Mouse (Mus musculus): ENCODE measurements around the gene Barx1. TPM values are rescaled to one million over a fixed set of nuclear protein-coding genes. Genes with fewer than 3 reads are reported as not detected.

Barx1 gene
- polyA plus RNA-seq, 1 experiment from 2014 or later, result 0.33 TPM

- no peak overlapping the region for H3K27ac ChIP-seq (ENCODE audit: low read length)
- ATAC-seq (replicated peaks; ENCODE audit: extremely low read depth, insufficient read depth, low FRiP score), result no peak
- H3K9ac ChIP-seq (ENCODE audit: low read length), result no peak overlapping the region
- H3K4me3 ChIP-seq (ENCODE audit: low read length), result no peak overlapping the region
- H3K9me3 ChIP-seq (replicated peaks; ENCODE audit: control insufficient read depth, low read length), result peaks cover 7% of the 10 kb centered on the region; the same call in 1 of the 2 replicates
- 53% methylated on average over 2 of the region's 2 CpGs for WGBS
- H3K4me1 ChIP-seq (ENCODE audit: control insufficient read depth, insufficient read depth, low read length), result peaks cover 8% of the 10 kb centered on the region
- no peak overlapping the region for H3K4me2 ChIP-seq (ENCODE audit: low read depth, low read length)
- H3K36me3 ChIP-seq (ENCODE audit: control insufficient read depth, insufficient read depth), result no peaks in the 10 kb centered on the region
- no peaks in the 10 kb centered on the region for H3K27me3 ChIP-seq (ENCODE audit: control insufficient read depth, insufficient read depth, low read length)
These were observed 29.2 kb downstream of the Barx1 start for GRCm38 (mm10) chr13:48691991-48692390.

- no peak overlapping the region for H3K4me3 ChIP-seq (ENCODE audit: low read length)
- peaks cover 8% of the 10 kb centered on the region for H3K4me1 ChIP-seq (ENCODE audit: control insufficient read depth, insufficient read depth, low read length)
- peak overlapping the region; percentile 45 for H3K27ac ChIP-seq (ENCODE audit: low read length)
- H3K4me2 ChIP-seq (ENCODE audit: low read depth, low read length), result no peak overlapping the region
- H3K9ac ChIP-seq (ENCODE audit: low read length), result no peak overlapping the region
- peaks cover 7% of the 10 kb centered on the region; the same call in 1 of the 2 replicates for H3K9me3 ChIP-seq (replicated peaks; ENCODE audit: control insufficient read depth, low read length)
- H3K36me3 ChIP-seq (ENCODE audit: control insufficient read depth, insufficient read depth), result no peaks in the 10 kb centered on the region
- no peaks in the 10 kb centered on the region for H3K27me3 ChIP-seq (ENCODE audit: control insufficient read depth, insufficient read depth, low read length)
- WGBS, result 44% methylated on average over 27 of the region's 27 CpGs
- ATAC-seq (replicated peaks; ENCODE audit: extremely low read depth, insufficient read depth, low FRiP score), result peak; percentile 88
These were observed 31.6 kb downstream of the Barx1 start for GRCm38 (mm10) chr13:48694090-48695064.

GRCm38 (mm10) chr13:48706385-48706951 lies 43.7 kb downstream of the Barx1 start:
- Histone ChIP-seq H3K9ac (ENCODE audit: low read length) (peak overlapping the region; percentile 64), H3K4me2 (ENCODE audit: low read depth, low read length) (peak overlapping the region; percentile 69), H3K36me3 (ENCODE audit: control insufficient read depth, insufficient read depth) (no peaks in the 10 kb centered on the region), H3K4me1 (ENCODE audit: control insufficient read depth, insufficient read depth, low read length) (peaks cover 3% of the 10 kb centered on the region; the same call in 1 of the 2 replicates), H3K4me3 (ENCODE audit: low read length) (peak overlapping the region; percentile 56), H3K27me3 (ENCODE audit: control insufficient read depth, insufficient read depth, low read length) (no peaks in the 10 kb centered on the region; the same call in 1 of the 2 replicates), H3K9me3 (replicated peaks; ENCODE audit: control insufficient read depth, low read length) (no peaks in the 10 kb centered on the region), H3K27ac (ENCODE audit: low read length) (no peak overlapping the region)
- ATAC-seq (replicated peaks; ENCODE audit: extremely low read depth, insufficient read depth, low FRiP score), result peak; percentile 67
- WGBS, result 5% methylated on average over 16 of the region's 21 CpGs

- H3K9ac ChIP-seq (ENCODE audit: low read length), result no peak overlapping the region
- no peaks in the 10 kb centered on the region; the same call in 1 of the 2 replicates for H3K27me3 ChIP-seq (ENCODE audit: control insufficient read depth, insufficient read depth, low read length)
- WGBS, result 56% methylated on average over 2 of the region's 2 CpGs
These were observed 49.9 kb downstream of the Barx1 start for GRCm38 (mm10) chr13:48712675-48713074.

GRCm38 (mm10) chr13:48716075-48716474 lies 53.3 kb downstream of the Barx1 start:
- no peaks in the 10 kb centered on the region for H3K4me1 ChIP-seq (ENCODE audit: control insufficient read depth, insufficient read depth, low read length)
- no peak overlapping the region for H3K9ac ChIP-seq (ENCODE audit: low read length)
- H3K4me3 ChIP-seq (ENCODE audit: low read length), result no peak overlapping the region
- no peak overlapping the region for H3K4me2 ChIP-seq (ENCODE audit: low read depth, low read length)
- WGBS, result 53% methylated on average over 4 of the region's 4 CpGs
- H3K9me3 ChIP-seq (replicated peaks; ENCODE audit: control insufficient read depth, low read length), result no peaks in the 10 kb centered on the region; the same call in 1 of the 2 replicates
- H3K27me3 ChIP-seq (ENCODE audit: control insufficient read depth, insufficient read depth, low read length), result no peaks in the 10 kb centered on the region
- ATAC-seq (replicated peaks; ENCODE audit: extremely low read depth, insufficient read depth, low FRiP score), result no peak
- no peak overlapping the region for H3K27ac ChIP-seq (ENCODE audit: low read length)
- no peaks in the 10 kb centered on the region for H3K36me3 ChIP-seq (ENCODE audit: control insufficient read depth, insufficient read depth)

More at GRCm38 (mm10) chr13:48712675-48713074, 49.9 kb downstream of the Barx1 start:
- H3K4me3 ChIP-seq (ENCODE audit: low read length), result no peak overlapping the region
- no peak overlapping the region for H3K4me2 ChIP-seq (ENCODE audit: low read depth, low read length)
- no peak overlapping the region for H3K27ac ChIP-seq (ENCODE audit: low read length)
- H3K9me3 ChIP-seq (replicated peaks; ENCODE audit: control insufficient read depth, low read length), result no peaks in the 10 kb centered on the region
- H3K36me3 ChIP-seq (ENCODE audit: control insufficient read depth, insufficient read depth), result no peaks in the 10 kb centered on the region
- no peaks in the 10 kb centered on the region for H3K4me1 ChIP-seq (ENCODE audit: control insufficient read depth, insufficient read depth, low read length)
- ATAC-seq (replicated peaks; ENCODE audit: extremely low read depth, insufficient read depth, low FRiP score), result no peak

Other genes with a start within 250 kb of the Barx1 start
- 2.3 and 2.5 TPM in 2 replicates for gene Zfp169, start 149.5 kb upstream of the Barx1 start, polyA plus RNA-seq (2015; fragmentation: Nextera tagmentation; extraction: Ambion mirVana)
- 0.46 and 0.74 TPM in 2 replicates for gene A830005F24Rik, start 149.4 kb upstream of the Barx1 start, polyA plus RNA-seq (2015; fragmentation: Nextera tagmentation; extraction: Ambion mirVana)
- gene Ptpdc1, start 37.3 kb upstream of the Barx1 start, polyA plus RNA-seq (2015; fragmentation: Nextera tagmentation; extraction: Ambion mirVana), result 4.8 and 5.2 TPM in 2 replicates
- gene Phf2, start 208.1 kb downstream of the Barx1 start, polyA plus RNA-seq (2015; fragmentation: Nextera tagmentation; extraction: Ambion mirVana), result 4.4 TPM in 2 replicates